Mouse (Mus musculus) forebrain, embryonic 15.5 days (tissue): ENCODE results near the gene Bag5. TPM values are rescaled to one million over a fixed set of nuclear protein-coding genes. Genes with fewer than 3 reads are reported as not detected.
"Not testable (repeated sequence)": the region's sequence is repeated elsewhere in the genome, so short reads cannot be mapped to it uniquely, and the experiment has no call there.

Experiments used
- ATAC-seq: fragments of 200-750 bp; cut with Nextera tagmentation; replicated peaks from 2 replicates; pipeline ENCODE4 v1.8.0; 2017; ENCODE audit warnings: mild to moderate bottlenecking, moderate TSS enrichment, moderate library complexity
- H3K27ac ChIP-seq: fragments of 300-500 bp; sonication (generic); replicated peaks from 2 replicates; pipeline ENCODE4 v1.5.1; 2015; ENCODE audit warnings: mild to moderate bottlenecking, inconsistent platforms
- H3K27me3 ChIP-seq: fragments of 300-500 bp; sonication (generic); 2 replicates; pipeline ENCODE4 v1.6.1; 2015; ENCODE audit warnings: inconsistent platforms
- H3K36me3 ChIP-seq: fragments of 300-500 bp; sonication (generic); 2 replicates; pipeline ENCODE4 v1.6.1; 2015; ENCODE audit warnings: mild to moderate bottlenecking, inconsistent platforms
- H3K4me1 ChIP-seq: fragments of 300-500 bp; sonication (generic); 2 replicates; pipeline ENCODE4 v1.6.1; 2015; ENCODE audit warnings: inconsistent platforms
- H3K4me2 ChIP-seq: fragments of 300-500 bp; sonication (generic); replicated peaks from 2 replicates; pipeline ENCODE4 v1.6.1; 2015; ENCODE audit warnings: mild to moderate bottlenecking, inconsistent platforms
- H3K4me3 ChIP-seq: fragments of 300-500 bp; sonication (generic); 2 replicates; pipeline ENCODE4 v1.5.1; 2015; ENCODE audit warnings: mild to moderate bottlenecking, inconsistent platforms
- H3K9ac ChIP-seq: fragments of 300-500 bp; sonication (generic); replicated peaks from 2 replicates; pipeline ENCODE4 v1.6.1; 2015; ENCODE audit warnings: mild to moderate bottlenecking, inconsistent platforms
- H3K9me3 ChIP-seq: fragments of 300-500 bp; sonication (generic); 2 replicates; pipeline ENCODE4 v1.6.1; 2016; ENCODE audit warnings: inconsistent platforms
- WGBS: fragments of 180-500 bp; shearing (Covaris S2); methylation state at CpG from one replicate; pipeline ENCODE4 v1.1.7; 2015; ENCODE audit warnings: mixed read lengths; 5-methylcytosine and 5-hydroxymethylcytosine counted together
- polyA plus RNA-seq: library from polyadenylated mRNA; unstranded; fragments of >200 nt; fragmentation: Nextera tagmentation; extraction: Ambion mirVana; gene quantifications from 2 replicates; pipeline ENCODE4 v1.2.1, GENCODE M21; 2015

The Bag5 gene
- polyA plus RNA-seq, 1 experiment from 2014 or later = 69.1 TPM

GRCm38 (mm10) chr12:111731822-111732807 lies 19.1 kb upstream of the Bag5 start:
- no peaks in the 10 kb centered on the region; the same call in 1 of the 2 replicates for H3K36me3 ChIP-seq
- no peak overlapping the region; the same call in 1 of the 2 replicates for H3K9ac ChIP-seq
- H3K9me3 ChIP-seq = no peaks in the 10 kb centered on the region
- H3K4me1 ChIP-seq = peaks cover 10% of the 10 kb centered on the region
- peak; percentile 92 for ATAC-seq
- H3K4me2 ChIP-seq = peak overlapping the region; percentile 38
- 32% methylated on average over 30 of the region's 30 CpGs for WGBS
- no peaks in the 10 kb centered on the region for H3K27me3 ChIP-seq
- peak overlapping the region; percentile 21 for H3K4me3 ChIP-seq
- peak overlapping the region; percentile 7; the same call in 1 of the 2 replicates for H3K27ac ChIP-seq

- H3K27ac ChIP-seq = no peak overlapping the region
- H3K36me3 ChIP-seq = peaks cover 8% of the 10 kb centered on the region; the same call in 1 of the 2 replicates
- no peaks in the 10 kb centered on the region for H3K27me3 ChIP-seq
- H3K9ac ChIP-seq = no peak overlapping the region
- H3K4me1 ChIP-seq = peaks cover 15% of the 10 kb centered on the region
- ATAC-seq = no peak
- 96% methylated on average over 1 of the region's 1 CpGs for WGBS
- H3K4me3 ChIP-seq = no peak overlapping the region
- H3K9me3 ChIP-seq = no peaks in the 10 kb centered on the region
- no peak overlapping the region for H3K4me2 ChIP-seq
These were observed 14.9 kb upstream of the Bag5 start for GRCm38 (mm10) chr12:111727956-111728355.

- 68% methylated on average over 4 of the region's 4 CpGs for WGBS
- Histone ChIP-seq H3K27ac (no peak overlapping the region), H3K9ac (no peak overlapping the region), H3K36me3 (peaks cover 8% of the 10 kb centered on the region; the same call in 1 of the 2 replicates), H3K4me2 (no peak overlapping the region), H3K9me3 (no peaks in the 10 kb centered on the region), H3K27me3 (no peaks in the 10 kb centered on the region), H3K4me3 (no peak overlapping the region), H3K4me1 (peaks cover 5% of the 10 kb centered on the region; the same call in 1 of the 2 replicates)
- ATAC-seq = no peak
These were observed 13.0 kb upstream of the Bag5 start for GRCm38 (mm10) chr12:111726122-111726463.

- H3K27ac ChIP-seq = peak overlapping the region; percentile 54
- peaks cover 8% of the 10 kb centered on the region; the same call in 1 of the 2 replicates for H3K36me3 ChIP-seq
- no peak overlapping the region for H3K4me3 ChIP-seq
- H3K4me2 ChIP-seq = no peak overlapping the region
- no peaks in the 10 kb centered on the region for H3K9me3 ChIP-seq
- H3K27me3 ChIP-seq = no peaks in the 10 kb centered on the region
- H3K4me1 ChIP-seq = peaks cover 5% of the 10 kb centered on the region; the same call in 1 of the 2 replicates
- no peak for ATAC-seq
- no peak overlapping the region for H3K9ac ChIP-seq
- 58% methylated on average over 12 of the region's 12 CpGs for WGBS
These were observed 12.5 kb upstream of the Bag5 start for GRCm38 (mm10) chr12:111725338-111726121.

- H3K9ac ChIP-seq = no peak overlapping the region
- peaks cover 5% of the 10 kb centered on the region; the same call in 1 of the 2 replicates for H3K4me1 ChIP-seq
- no peaks in the 10 kb centered on the region for H3K9me3 ChIP-seq
- H3K27ac ChIP-seq = peak overlapping the region; percentile 54
- ATAC-seq = peak; percentile 23; the same call in 1 of the 2 replicates
- H3K4me3 ChIP-seq = no peak overlapping the region
- peaks cover 8% of the 10 kb centered on the region; the same call in 1 of the 2 replicates for H3K36me3 ChIP-seq
- H3K27me3 ChIP-seq = no peaks in the 10 kb centered on the region
- H3K4me2 ChIP-seq = no peak overlapping the region
- WGBS = 37% methylated on average over 6 of the region's 6 CpGs
These were observed 11.7 kb upstream of the Bag5 start for GRCm38 (mm10) chr12:111724638-111725337.

- no peak overlapping the region for H3K27ac ChIP-seq
- H3K9me3 ChIP-seq = no peaks in the 10 kb centered on the region
- peaks cover 9% of the 10 kb centered on the region for H3K4me1 ChIP-seq
- H3K27me3 ChIP-seq = no peaks in the 10 kb centered on the region
- no peak for ATAC-seq
- no peak overlapping the region for H3K4me2 ChIP-seq
- 77% methylated on average over 9 of the region's 9 CpGs for WGBS
- H3K9ac ChIP-seq = no peak overlapping the region
- H3K36me3 ChIP-seq = peaks cover 8% of the 10 kb centered on the region; the same call in 1 of the 2 replicates
- no peak overlapping the region for H3K4me3 ChIP-seq
These were observed 9.6 kb upstream of the Bag5 start for GRCm38 (mm10) chr12:111722654-111723053.

- no peak overlapping the region for H3K4me2 ChIP-seq
- WGBS = 84% methylated on average over 4 of the region's 4 CpGs
- no peak overlapping the region for H3K27ac ChIP-seq
- H3K9ac ChIP-seq = no peak overlapping the region
- H3K36me3 ChIP-seq = peaks cover 8% of the 10 kb centered on the region; the same call in 1 of the 2 replicates
- peaks cover 9% of the 10 kb centered on the region for H3K4me1 ChIP-seq
- ATAC-seq = no peak
- H3K4me3 ChIP-seq = no peak overlapping the region
- no peaks in the 10 kb centered on the region for H3K27me3 ChIP-seq
- no peaks in the 10 kb centered on the region for H3K9me3 ChIP-seq
These were observed 7.2 kb upstream of the Bag5 start for GRCm38 (mm10) chr12:111720222-111720621.

GRCm38 (mm10) chr12:111718656-111719055 lies 5.6 kb upstream of the Bag5 start:
- no peak overlapping the region for H3K4me2 ChIP-seq
- H3K4me3 ChIP-seq = no peak overlapping the region
- 26% methylated on average over 8 of the region's 8 CpGs for WGBS
- H3K4me1 ChIP-seq = peaks cover 17% of the 10 kb centered on the region
- H3K27ac ChIP-seq = peak overlapping the region; percentile 58
- peaks cover 3% of the 10 kb centered on the region; the same call in 1 of the 2 replicates for H3K36me3 ChIP-seq
- no peak for ATAC-seq
- H3K27me3 ChIP-seq = no peaks in the 10 kb centered on the region
- H3K9ac ChIP-seq = peak overlapping the region; percentile 4; the same call in 1 of the 2 replicates
- no peaks in the 10 kb centered on the region for H3K9me3 ChIP-seq

GRCm38 (mm10) chr12:111716505-111716904 lies 3.4 kb upstream of the Bag5 start:
- Histone ChIP-seq H3K4me3 (no peak overlapping the region), H3K36me3 (no peaks in the 10 kb centered on the region), H3K4me1 (peaks cover 26% of the 10 kb centered on the region), H3K9ac (no peak overlapping the region), H3K4me2 (no peak overlapping the region), H3K27ac (no peak overlapping the region), H3K9me3 (no peaks in the 10 kb centered on the region), H3K27me3 (no peaks in the 10 kb centered on the region)
- ATAC-seq = no peak
- WGBS = 95% methylated on average over 7 of the region's 7 CpGs

- peak overlapping the region; percentile 91; the same call in 1 of the 2 replicates for H3K9ac ChIP-seq
- peak overlapping the region; percentile 71 for H3K4me3 ChIP-seq
- not testable (repeated sequence) for H3K27ac ChIP-seq, ATAC-seq, H3K27me3 ChIP-seq, H3K9me3 ChIP-seq
- WGBS = 81% methylated on average over 6 of the region's 6 CpGs
- H3K4me1 ChIP-seq = peaks cover 34% of the 10 kb centered on the region
- H3K4me2 ChIP-seq = peak overlapping the region; percentile 65
- H3K36me3 ChIP-seq = peaks cover 25% of the 10 kb centered on the region
These were observed 823 bp upstream of the Bag5 start for GRCm38 (mm10) chr12:111713880-111714279.

- peak; percentile 43 for ATAC-seq
- under 1% methylated on average over 26 of the region's 33 CpGs for WGBS
- Histone ChIP-seq H3K27me3 (no peaks in the 10 kb centered on the region), H3K27ac (peak overlapping the region; percentile 87), H3K4me2 (peak overlapping the region; percentile 65), H3K4me1 (peaks cover 30% of the 10 kb centered on the region), H3K9me3 (no peaks in the 10 kb centered on the region), H3K36me3 (peaks cover 29% of the 10 kb centered on the region), H3K9ac (peak overlapping the region; percentile 91), H3K4me3 (peak overlapping the region; percentile 71)
These were observed 581 bp downstream of the Bag5 start for GRCm38 (mm10) chr12:111712476-111712875.
